Mouse (Mus musculus): ENCODE results near the gene Ngef. TPM values are rescaled to one million over a fixed set of nuclear protein-coding genes. Genes with fewer than 3 reads are reported as not detected.

Gene Ngef
- polyA plus RNA-seq, 1 experiment from 2014 or later: 0.35 TPM

- H3K27me3 ChIP-seq (ENCODE audit: low read depth, poor library complexity, severe bottlenecking): no peaks in the 10 kb centered on the region
- no peaks in the 10 kb centered on the region for H3K9me3 ChIP-seq (replicated peaks)
- no peak overlapping the region for H3K27ac ChIP-seq
- H3K4me1 ChIP-seq: no peaks in the 10 kb centered on the region
- 86% methylated on average over 4 of the region's 4 CpGs for WGBS
- no peak for DNase-seq (ENCODE audit: low spot score)
- H3K36me3 ChIP-seq: peaks cover 62% of the 10 kb centered on the region
- H3K4me3 ChIP-seq: no peak overlapping the region
Observed at GRCm38 (mm10) chr1:87449432-87449831, 124.2 kb downstream of the Ngef start.

- no peaks in the 10 kb centered on the region for H3K27me3 ChIP-seq (ENCODE audit: low read depth, poor library complexity, severe bottlenecking)
- H3K27ac ChIP-seq: no peak overlapping the region
- peaks cover 81% of the 10 kb centered on the region for H3K36me3 ChIP-seq
- 40% methylated on average over 5 of the region's 5 CpGs for WGBS
- no peaks in the 10 kb centered on the region for H3K4me1 ChIP-seq
- no peak overlapping the region for H3K4me3 ChIP-seq
- DNase-seq (ENCODE audit: low spot score): peak; percentile 74
- no peaks in the 10 kb centered on the region for H3K9me3 ChIP-seq (replicated peaks)
Observed at GRCm38 (mm10) chr1:87447183-87448104, 126.2 kb downstream of the Ngef start.

GRCm38 (mm10) chr1:87436583-87436982 is 137.1 kb downstream of the Ngef start:
- H3K4me3 ChIP-seq: no peak overlapping the region
- H3K4me1 ChIP-seq: no peaks in the 10 kb centered on the region
- no peaks in the 10 kb centered on the region for H3K27me3 ChIP-seq (ENCODE audit: low read depth, poor library complexity, severe bottlenecking)
- H3K9me3 ChIP-seq (replicated peaks): no peaks in the 10 kb centered on the region
- no peak for DNase-seq (ENCODE audit: low spot score)
- H3K36me3 ChIP-seq: peaks cover 91% of the 10 kb centered on the region
- no peak overlapping the region for H3K27ac ChIP-seq
- 92% methylated on average over 6 of the region's 6 CpGs for WGBS

GRCm38 (mm10) chr1:87435125-87435524 is 138.5 kb downstream of the Ngef start:
- Histone ChIP-seq H3K4me1 (no peaks in the 10 kb centered on the region), H3K27ac (no peak overlapping the region), H3K9me3 (replicated peaks) (no peaks in the 10 kb centered on the region), H3K4me3 (no peak overlapping the region), H3K36me3 (peaks cover 90% of the 10 kb centered on the region), H3K27me3 (ENCODE audit: low read depth, poor library complexity, severe bottlenecking) (no peaks in the 10 kb centered on the region)
- no peak for DNase-seq (ENCODE audit: low spot score)
- WGBS: 95% methylated on average over 2 of the region's 2 CpGs

Other genes with a start within 250 kb of the Ngef start
- gene Gigyf2, start 246.9 kb downstream of the Ngef start, polyA plus RNA-seq (2016; fragmentation: Nextera tagmentation; extraction: Ambion mirVana): 45.2 and 49.1 TPM in 2 replicates
- gene Kcnj13, start 179.1 kb downstream of the Ngef start, polyA plus RNA-seq (2016; fragmentation: Nextera tagmentation; extraction: Ambion mirVana): 0.65 and 0.71 TPM in 2 replicates
- not detected in 2 replicates for gene Snorc, start 103.6 kb downstream of the Ngef start, polyA plus RNA-seq (2016; fragmentation: Nextera tagmentation; extraction: Ambion mirVana)
- gene Neu2, start 64.0 kb downstream of the Ngef start, polyA plus RNA-seq (2016; fragmentation: Nextera tagmentation; extraction: Ambion mirVana): not detected in 2 replicates
- 2.0 and 3.9 TPM in 2 replicates for gene Inpp5d, start 46.4 kb upstream of the Ngef start, polyA plus RNA-seq (2016; fragmentation: Nextera tagmentation; extraction: Ambion mirVana)
- 36.5 and 38.2 TPM in 2 replicates for gene Atg16l1, start 182.0 kb upstream of the Ngef start, polyA plus RNA-seq (2016; fragmentation: Nextera tagmentation; extraction: Ambion mirVana)
- gene Sag, start 229.8 kb upstream of the Ngef start, polyA plus RNA-seq (2016; fragmentation: Nextera tagmentation; extraction: Ambion mirVana): 3.7 and 4.9 TPM in 2 replicates

Measured in limb, embryonic 10.5 days (tissue).